Comparison of ENCODE assay signal across 25 mouse cellular contexts in genomic region chr2:31053426-31053825, GRCm38 (mm10).
"Had no signal": no experiment of that assay in that cellular context is flagged by ENCODE, and none has a peak within 500 bp of the region (broad histone marks: within the 10 kb centered on the region; RNA-seq: fewer than 3 reads in every experiment).

No protein-coding gene starts in this region.

- H3K4me2 ChIP-seq: heart, embryonic 11.5 days; heart, embryonic 12.5 days; heart, embryonic 13.5 days; heart, embryonic 15.5 days; hindbrain, embryonic 12.5 days; hindbrain, embryonic 13.5 days; hindbrain, embryonic 14.5 days; hindbrain, embryonic 15.5 days; intestine, embryonic 15.5 days; kidney, embryonic 15.5 days had no signal

- H3K4me1 ChIP-seq: heart, embryonic 12.5 days; heart, embryonic 15.5 days; hindbrain, embryonic 12.5 days; hindbrain, embryonic 15.5 days; intestine, embryonic 15.5 days; kidney, embryonic 15.5 days had no signal

- H3K27ac ChIP-seq: heart, embryonic 13.5 days; heart, embryonic 15.5 days; hindbrain, embryonic 10.5 days; hindbrain, embryonic 12.5 days; hindbrain, embryonic 13.5 days; hindbrain, embryonic 14.5 days; hindbrain, embryonic 15.5 days; hindbrain, postnatal 0 days; intestine, embryonic 15.5 days; kidney, embryonic 15.5 days; left cerebral cortex, adult 2 months had no signal

- H3K4me3 ChIP-seq: heart, adult 2 months; heart, embryonic 12.5 days; heart, embryonic 13.5 days; heart, embryonic 15.5 days; hindbrain, embryonic 10.5 days; hindbrain, embryonic 12.5 days; hindbrain, embryonic 13.5 days; hindbrain, embryonic 15.5 days; intestine, embryonic 15.5 days; kidney, embryonic 15.5 days; layer of hippocampus, adult 2 months; left cerebral cortex, adult 2 months had no signal

- H3K9ac ChIP-seq: heart, embryonic 12.5 days; heart, embryonic 13.5 days; heart, embryonic 15.5 days; hindbrain, embryonic 12.5 days; hindbrain, embryonic 13.5 days; hindbrain, embryonic 14.5 days; hindbrain, embryonic 15.5 days; intestine, embryonic 15.5 days; kidney, embryonic 15.5 days had no signal

- DNase-seq: heart, adult 2 months; kidney, adult 18-20 months; kidney, adult 8-10 months; kidney, adult 9 months; kidney, postnatal 36 days; layer of hippocampus, adult 9-11 months; layer of hippocampus, postnatal 36 days had no signal

- ATAC-seq: hindbrain, embryonic 16.5 days; hindbrain, postnatal 0 days; inflammation-experienced regulatory T-cells, adult 6 months; intestine, embryonic 15.5 days; intestine, embryonic 16.5 days; intestine, postnatal 0 days had no signal

- H3K27me3 ChIP-seq: heart, embryonic 12.5 days; heart, embryonic 13.5 days; heart, embryonic 15.5 days; hindbrain, embryonic 12.5 days; hindbrain, embryonic 13.5 days; hindbrain, embryonic 15.5 days; intestine, embryonic 15.5 days; kidney, embryonic 15.5 days had no signal

- H3K9me3 ChIP-seq: heart, embryonic 15.5 days; hindbrain, embryonic 12.5 days; hindbrain, embryonic 13.5 days; hindbrain, embryonic 15.5 days; intestine, embryonic 15.5 days; kidney, embryonic 15.5 days had no signal
